Mouse (Mus musculus): Measurements from ENCODE around the gene Gpr143. TPM values are rescaled to one million over a fixed set of nuclear protein-coding genes. Genes with fewer than 3 reads are reported as not detected.

Gpr143 gene
- 0.35 TPM in 1 of 2 replicates, not detected in the other for polyA plus RNA-seq (2014; fragmentation: Nextera tagmentation; extraction: Ambion mirVana)

DNA sequence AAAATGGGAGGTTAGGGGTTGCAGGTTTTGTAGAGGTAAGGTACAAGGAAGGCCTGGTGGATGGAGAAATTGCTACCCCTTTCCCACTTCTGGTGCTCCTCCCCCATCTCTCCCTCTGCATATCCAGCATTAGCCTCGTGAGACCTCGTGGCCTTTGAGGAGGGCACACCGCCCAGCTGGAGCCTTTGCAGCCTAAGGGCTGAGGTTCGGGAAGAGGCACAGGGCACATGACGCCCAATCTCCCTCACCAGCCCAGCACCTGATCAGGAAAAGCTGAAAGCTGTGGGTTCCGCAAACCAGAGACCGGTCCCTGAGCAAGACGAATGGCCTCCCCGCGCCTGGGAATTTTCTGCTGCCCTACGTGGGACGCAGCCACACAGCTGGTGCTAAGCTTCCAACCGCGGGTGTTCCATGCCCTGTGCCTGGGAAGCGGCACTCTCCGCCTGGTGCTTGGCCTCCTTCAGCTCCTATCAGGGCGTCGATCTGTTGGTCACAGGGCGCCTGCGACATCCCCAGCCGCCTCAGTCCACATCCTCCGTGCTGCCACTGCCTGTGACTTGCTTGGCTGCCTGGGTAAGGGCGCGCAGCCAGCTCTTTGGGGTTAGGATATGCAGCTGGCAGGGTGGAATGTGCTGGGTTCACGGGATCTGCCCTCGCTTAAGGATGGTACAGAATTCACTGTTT is at the start of gene Gpr143:
Gene Gpr143 (plus strand): TSS at position 202 of the 684 bp plus-strand sequence.
- no peak for ATAC-seq (replicated peaks; ENCODE audit: low FRiP score, low TSS enrichment, low read depth)
- no peak within 1 kb of the TSS for H3K9ac ChIP-seq (ENCODE audit: low read length)
- no peaks in the 10 kb centered on the region for H3K4me1 ChIP-seq (replicated peaks; ENCODE audit: control insufficient read depth, insufficient read depth, low read length)
- H3K27ac ChIP-seq (ENCODE audit: low read depth): no peak within 1 kb of the TSS
- DNase-seq (ENCODE audit: low spot score): no peak
- H3K4me3 ChIP-seq (ENCODE audit: low read depth, low read length): peak within 1 kb of the TSS; percentile 13; the same call in 1 of the 2 replicates
- H3K4me2 ChIP-seq (ENCODE audit: low read length): peak within 1 kb of the TSS; percentile 42
- H3K36me3 ChIP-seq (ENCODE audit: control insufficient read depth, insufficient read depth, low read length): no peaks in the 10 kb centered on the region
- 14% methylated on average over 26 of the region's 26 CpGs for WGBS
- H3K9me3 ChIP-seq (ENCODE audit: control insufficient read depth, low read length): no peaks in the 10 kb centered on the region
- H3K27me3 ChIP-seq (replicated peaks; ENCODE audit: control insufficient read depth, insufficient read depth, low read length): peaks cover 18% of the 10 kb centered on the region

DNA sequence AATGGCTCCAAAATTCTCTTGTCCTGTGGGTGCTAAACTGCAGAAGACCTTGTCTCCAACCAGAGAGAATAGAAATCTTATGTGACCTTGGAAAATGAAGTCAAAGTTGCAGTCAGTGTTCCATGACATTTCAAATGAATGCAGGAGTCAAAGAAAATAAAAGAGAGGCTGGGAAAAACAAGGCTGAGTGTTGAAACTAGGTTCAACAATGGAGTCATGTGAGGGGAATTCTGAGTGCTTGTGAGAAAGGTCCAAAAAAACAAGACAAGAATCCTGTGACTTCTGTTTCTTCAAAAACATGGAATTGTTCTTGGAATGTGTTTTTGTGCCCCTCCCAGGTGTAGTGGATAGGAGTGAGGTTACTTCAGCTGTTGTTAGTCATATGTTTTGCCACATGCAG is 46.4 kb upstream of the Gpr143 start:
- Histone ChIP-seq H3K27me3 (replicated peaks; ENCODE audit: control insufficient read depth, insufficient read depth, low read length) (0 out of 2 replicates have a peak, but pooled peaks cover 12% of the 10 kb centered on the region), H3K4me1 (replicated peaks; ENCODE audit: control insufficient read depth, insufficient read depth, low read length) (no peaks in the 10 kb centered on the region), H3K27ac (ENCODE audit: low read depth) (no peak overlapping the region), H3K9me3 (ENCODE audit: control insufficient read depth, low read length) (no peaks in the 10 kb centered on the region), H3K9ac (ENCODE audit: low read length) (no peak overlapping the region), H3K36me3 (ENCODE audit: control insufficient read depth, insufficient read depth, low read length) (no peaks in the 10 kb centered on the region), H3K4me3 (ENCODE audit: low read depth, low read length) (no peak overlapping the region), H3K4me2 (ENCODE audit: low read length) (no peak overlapping the region)
- no peak for DNase-seq (ENCODE audit: low spot score)
- no peak for ATAC-seq (replicated peaks; ENCODE audit: low FRiP score, low TSS enrichment, low read depth)

DNA sequence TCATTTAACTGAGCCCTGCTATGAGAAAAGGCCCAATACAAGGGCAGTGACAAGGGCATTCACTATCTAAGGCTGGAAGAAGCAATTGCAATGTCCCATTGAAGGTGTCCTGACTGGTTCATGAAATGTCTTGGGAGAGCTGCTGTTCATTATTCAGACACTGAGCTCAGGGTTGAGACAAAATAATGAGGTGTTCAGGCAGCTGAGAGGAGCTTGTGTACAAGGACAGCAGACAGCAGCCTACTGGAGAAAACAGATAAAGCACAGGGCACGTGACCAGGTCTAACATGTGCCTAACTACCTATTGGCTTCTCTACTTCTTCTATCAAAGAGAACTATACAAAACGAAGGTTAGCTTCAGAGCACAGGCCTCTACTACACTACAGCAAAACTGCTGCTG is 43.5 kb upstream of the Gpr143 start:
- Histone ChIP-seq H3K9ac (ENCODE audit: low read length) (no peak overlapping the region), H3K36me3 (ENCODE audit: control insufficient read depth, insufficient read depth, low read length) (no peaks in the 10 kb centered on the region), H3K27ac (ENCODE audit: low read depth) (no peak overlapping the region), H3K27me3 (replicated peaks; ENCODE audit: control insufficient read depth, insufficient read depth, low read length) (0 out of 2 replicates have a peak, but pooled peaks cover 17% of the 10 kb centered on the region), H3K4me3 (ENCODE audit: low read depth, low read length) (no peak overlapping the region), H3K4me1 (replicated peaks; ENCODE audit: control insufficient read depth, insufficient read depth, low read length) (no peaks in the 10 kb centered on the region), H3K4me2 (ENCODE audit: low read length) (no peak overlapping the region), H3K9me3 (ENCODE audit: control insufficient read depth, low read length) (no peaks in the 10 kb centered on the region)
- no peak for DNase-seq (ENCODE audit: low spot score)
- WGBS: 61% methylated on average over 2 of the region's 2 CpGs
- no peak for ATAC-seq (replicated peaks; ENCODE audit: low FRiP score, low TSS enrichment, low read depth)

DNA sequence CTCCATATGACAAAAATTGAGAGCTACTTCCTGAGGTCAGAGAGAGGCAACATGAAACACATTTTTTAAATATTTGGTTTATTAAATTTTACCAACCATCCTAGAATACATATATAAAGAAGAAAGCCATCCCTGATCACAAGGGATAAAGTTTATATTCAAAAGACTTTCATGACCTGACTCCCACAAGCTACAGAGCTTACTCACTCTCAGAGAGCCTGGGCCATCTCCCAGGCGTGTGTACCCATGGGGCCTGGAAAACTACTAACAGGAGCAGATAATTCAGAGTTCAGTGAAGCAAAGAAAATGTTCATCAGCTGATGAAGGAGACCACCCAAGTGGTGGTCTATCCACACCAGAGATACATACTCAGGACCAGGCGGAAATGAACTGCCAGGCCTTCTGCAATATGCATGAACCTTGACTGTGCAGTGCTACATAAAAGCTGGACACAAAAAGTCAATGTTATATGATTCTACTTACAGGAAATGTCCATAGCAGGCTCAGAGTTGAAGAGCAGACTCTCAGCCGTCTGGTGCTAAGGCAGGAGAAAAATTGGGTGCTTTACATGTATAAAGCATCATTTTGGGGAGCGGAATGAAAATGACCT is 42.9 kb upstream of the Gpr143 start:
- DNase-seq (ENCODE audit: low spot score) (no peak), ATAC-seq (replicated peaks; ENCODE audit: low FRiP score, low TSS enrichment, low read depth) (no peak)
- no peak overlapping the region for H3K4me2 ChIP-seq (ENCODE audit: low read length)
- H3K36me3 ChIP-seq (ENCODE audit: control insufficient read depth, insufficient read depth, low read length): no peaks in the 10 kb centered on the region
- H3K27me3 ChIP-seq (replicated peaks; ENCODE audit: control insufficient read depth, insufficient read depth, low read length): 0 out of 2 replicates have a peak, but pooled peaks cover 15% of the 10 kb centered on the region
- H3K27ac ChIP-seq (ENCODE audit: low read depth): no peak overlapping the region
- H3K9ac ChIP-seq (ENCODE audit: low read length): no peak overlapping the region
- H3K4me3 ChIP-seq (ENCODE audit: low read depth, low read length): no peak overlapping the region
- WGBS: 61% methylated on average over 4 of the region's 4 CpGs
- no peaks in the 10 kb centered on the region for H3K9me3 ChIP-seq (ENCODE audit: control insufficient read depth, low read length)
- no peaks in the 10 kb centered on the region for H3K4me1 ChIP-seq (replicated peaks; ENCODE audit: control insufficient read depth, insufficient read depth, low read length)

DNA sequence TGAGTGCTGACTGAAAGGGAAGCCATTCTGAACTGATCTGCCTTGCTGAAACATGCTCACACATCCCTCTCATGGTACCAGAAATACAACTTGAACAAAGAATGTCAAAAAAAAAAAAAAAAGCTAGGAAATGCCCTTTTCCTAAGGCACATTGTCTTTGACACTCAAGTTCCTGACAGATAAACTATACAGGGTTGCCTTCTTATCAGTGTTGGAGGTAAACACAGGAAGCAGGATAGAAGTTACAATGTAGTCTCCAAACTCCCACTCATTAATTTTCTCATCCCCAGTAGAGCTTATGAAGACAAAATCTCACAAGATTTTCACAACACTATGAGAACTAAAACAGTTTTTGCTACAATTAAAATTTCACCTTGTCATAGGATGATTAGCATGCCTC is 38.1 kb upstream of the Gpr143 start:
- Histone ChIP-seq H3K27me3 (replicated peaks; ENCODE audit: control insufficient read depth, insufficient read depth, low read length) (0 out of 2 replicates have a peak, but pooled peaks cover 10% of the 10 kb centered on the region), H3K36me3 (ENCODE audit: control insufficient read depth, insufficient read depth, low read length) (no peaks in the 10 kb centered on the region), H3K4me2 (ENCODE audit: low read length) (no peak overlapping the region), H3K4me3 (ENCODE audit: low read depth, low read length) (no peak overlapping the region), H3K9ac (ENCODE audit: low read length) (no peak overlapping the region), H3K27ac (ENCODE audit: low read depth) (no peak overlapping the region), H3K4me1 (replicated peaks; ENCODE audit: control insufficient read depth, insufficient read depth, low read length) (no peaks in the 10 kb centered on the region), H3K9me3 (ENCODE audit: control insufficient read depth, low read length) (no peaks in the 10 kb centered on the region)
- ATAC-seq (replicated peaks; ENCODE audit: low FRiP score, low TSS enrichment, low read depth) (no peak), DNase-seq (ENCODE audit: low spot score) (no peak)

DNA sequence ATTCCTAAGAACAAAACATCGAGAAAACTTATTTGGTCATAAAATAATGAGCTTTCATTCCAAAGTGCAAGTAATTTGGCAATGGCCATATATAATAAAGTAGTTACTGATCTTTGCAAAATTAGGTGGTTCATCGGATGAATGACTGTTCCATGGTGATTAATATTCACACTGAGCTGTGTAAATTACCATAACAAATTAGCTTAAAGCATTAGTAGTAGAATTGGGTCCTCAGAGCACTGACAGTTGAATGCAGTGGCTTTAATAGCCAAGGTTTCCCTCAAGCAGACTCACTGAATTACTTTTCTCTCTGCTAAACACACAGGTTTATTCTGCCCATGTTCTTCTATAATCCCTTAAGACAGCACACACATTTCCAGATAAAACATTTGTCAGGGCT is 35.8 kb upstream of the Gpr143 start:
- ATAC-seq (replicated peaks; ENCODE audit: low FRiP score, low TSS enrichment, low read depth) (no peak), DNase-seq (ENCODE audit: low spot score) (no peak)
- WGBS: 85% methylated on average over 2 of the region's 2 CpGs
- no peaks in the 10 kb centered on the region for H3K36me3 ChIP-seq (ENCODE audit: control insufficient read depth, insufficient read depth, low read length)
- no peak overlapping the region for H3K4me3 ChIP-seq (ENCODE audit: low read depth, low read length)
- H3K9ac ChIP-seq (ENCODE audit: low read length): no peak overlapping the region
- no peak overlapping the region for H3K27ac ChIP-seq (ENCODE audit: low read depth)
- H3K4me2 ChIP-seq (ENCODE audit: low read length): no peak overlapping the region
- no peaks in the 10 kb centered on the region for H3K9me3 ChIP-seq (ENCODE audit: control insufficient read depth, low read length)
- H3K27me3 ChIP-seq (replicated peaks; ENCODE audit: control insufficient read depth, insufficient read depth, low read length): 0 out of 2 replicates have a peak, but pooled peaks cover 3% of the 10 kb centered on the region
- no peaks in the 10 kb centered on the region for H3K4me1 ChIP-seq (replicated peaks; ENCODE audit: control insufficient read depth, insufficient read depth, low read length)

DNA sequence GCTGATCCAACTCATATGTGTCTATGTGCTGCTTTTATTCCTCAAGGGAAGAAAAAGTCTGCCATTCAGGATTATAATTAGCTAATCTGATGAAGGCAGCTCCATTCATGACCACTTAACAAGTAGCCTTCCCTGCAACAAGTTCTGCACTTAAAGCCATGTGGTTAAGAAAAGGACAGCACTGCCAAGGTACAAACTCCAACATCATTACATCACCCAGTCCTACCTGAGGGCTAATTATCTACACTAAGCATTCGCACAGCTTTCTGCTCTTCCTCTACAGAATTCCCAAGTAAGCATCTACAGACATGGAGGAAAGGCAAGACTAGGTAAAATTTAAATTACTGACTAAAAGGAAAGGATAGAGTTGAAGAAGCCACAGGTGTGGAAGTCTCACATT is 25.9 kb upstream of the Gpr143 start:
- DNase-seq (ENCODE audit: low spot score): no peak
- Histone ChIP-seq H3K27me3 (replicated peaks; ENCODE audit: control insufficient read depth, insufficient read depth, low read length) (no peaks in the 10 kb centered on the region), H3K4me1 (replicated peaks; ENCODE audit: control insufficient read depth, insufficient read depth, low read length) (no peaks in the 10 kb centered on the region), H3K27ac (ENCODE audit: low read depth) (no peak overlapping the region), H3K9ac (ENCODE audit: low read length) (no peak overlapping the region), H3K36me3 (ENCODE audit: control insufficient read depth, insufficient read depth, low read length) (no peaks in the 10 kb centered on the region), H3K9me3 (ENCODE audit: control insufficient read depth, low read length) (no peaks in the 10 kb centered on the region), H3K4me3 (ENCODE audit: low read depth, low read length) (no peak overlapping the region), H3K4me2 (ENCODE audit: low read length) (no peak overlapping the region)
- WGBS: 82% methylated on average over 1 of the region's 1 CpGs
- ATAC-seq (replicated peaks; ENCODE audit: low FRiP score, low TSS enrichment, low read depth): no peak

DNA sequence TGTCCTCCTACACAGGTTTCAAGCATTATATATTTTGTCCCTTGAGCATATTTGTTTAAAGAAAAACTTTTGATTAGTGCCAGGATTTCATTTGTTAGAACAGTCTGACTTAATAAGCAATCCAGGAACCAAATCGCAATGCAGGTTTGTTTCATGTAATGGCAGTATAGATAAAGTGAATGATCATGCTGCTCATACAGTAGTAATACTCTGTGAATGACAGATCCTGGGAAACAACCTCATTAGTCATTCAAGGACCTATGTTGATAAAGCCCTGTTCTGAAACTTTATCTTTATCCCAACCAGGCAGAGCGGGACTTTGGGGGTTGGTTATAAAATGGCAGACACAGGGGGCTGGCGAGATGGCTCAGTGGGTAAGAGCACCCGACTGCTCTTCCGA is 25.4 kb upstream of the Gpr143 start:
- ATAC-seq (replicated peaks; ENCODE audit: low FRiP score, low TSS enrichment, low read depth): no peak

DNA sequence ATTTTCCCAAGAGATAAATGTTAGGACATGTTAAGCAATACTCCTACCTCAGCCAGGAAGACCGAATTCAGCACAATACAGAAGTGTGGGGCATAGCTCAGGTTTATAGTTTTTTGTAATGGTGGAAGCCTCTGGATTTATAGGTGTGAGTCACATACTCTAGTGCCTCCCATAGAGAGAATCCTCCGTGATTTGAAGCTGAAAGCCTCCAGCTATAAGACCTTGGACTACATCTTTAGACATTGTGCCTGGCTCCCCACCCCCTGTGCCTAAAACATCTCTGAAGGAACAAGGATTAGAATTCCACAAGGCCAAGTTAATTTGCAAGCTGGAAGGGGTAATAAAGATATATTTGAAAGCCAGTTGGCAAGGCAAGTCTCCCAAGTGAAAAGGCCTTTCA is 19.3 kb upstream of the Gpr143 start:
- no peak overlapping the region for H3K4me2 ChIP-seq (ENCODE audit: low read length)
- H3K36me3 ChIP-seq (ENCODE audit: control insufficient read depth, insufficient read depth, low read length): no peaks in the 10 kb centered on the region
- H3K27me3 ChIP-seq (replicated peaks; ENCODE audit: control insufficient read depth, insufficient read depth, low read length): no peaks in the 10 kb centered on the region
- H3K9me3 ChIP-seq (ENCODE audit: control insufficient read depth, low read length): no peaks in the 10 kb centered on the region
- H3K27ac ChIP-seq (ENCODE audit: low read depth): no peak overlapping the region
- no peak for ATAC-seq (replicated peaks; ENCODE audit: low FRiP score, low TSS enrichment, low read depth)
- no peak for DNase-seq (ENCODE audit: low spot score)
- no peaks in the 10 kb centered on the region for H3K4me1 ChIP-seq (replicated peaks; ENCODE audit: control insufficient read depth, insufficient read depth, low read length)
- no peak overlapping the region for H3K4me3 ChIP-seq (ENCODE audit: low read depth, low read length)
- H3K9ac ChIP-seq (ENCODE audit: low read length): no peak overlapping the region
- WGBS: 22% methylated on average over 2 of the region's 2 CpGs

More for the DNA sequence above, 25.4 kb upstream of the Gpr143 start:
- Histone ChIP-seq H3K9me3 (ENCODE audit: control insufficient read depth, low read length) (no peaks in the 10 kb centered on the region), H3K27me3 (replicated peaks; ENCODE audit: control insufficient read depth, insufficient read depth, low read length) (no peaks in the 10 kb centered on the region), H3K27ac (ENCODE audit: low read depth) (no peak overlapping the region), H3K9ac (ENCODE audit: low read length) (no peak overlapping the region), H3K36me3 (ENCODE audit: control insufficient read depth, insufficient read depth, low read length) (no peaks in the 10 kb centered on the region), H3K4me2 (ENCODE audit: low read length) (no peak overlapping the region), H3K4me3 (ENCODE audit: low read depth, low read length) (no peak overlapping the region), H3K4me1 (replicated peaks; ENCODE audit: control insufficient read depth, insufficient read depth, low read length) (no peaks in the 10 kb centered on the region)
- no peak for DNase-seq (ENCODE audit: low spot score)
- 92% methylated on average over 5 of the region's 5 CpGs for WGBS

Data from intestine, embryonic 14.5 days (tissue).